Comparison of ENCODE assay signal across 9 mouse cellular contexts in genomic region chr7:15947653-15948260, GRCm38 (mm10). TPM values are rescaled to one million over a fixed set of nuclear protein-coding genes. Genes with fewer than 3 reads are reported as not detected.
DNase-seq lines count a peak whose midpoint lies in the region; ATAC-seq and TF ChIP-seq lines count a peak whose summit lies in the region.
"Had no signal": no experiment of that assay in that cellular context is flagged by ENCODE, and none has a peak within 500 bp of the region (broad histone marks: within the 10 kb centered on the region; RNA-seq: fewer than 3 reads in every experiment).

No protein-coding gene starts in this region.

- peaks cover 57% of the 10 kb centered on the region for H3K36me3 ChIP-seq in heart, embryonic 14.5 days (ENCODE audit: control insufficient read depth, insufficient read depth, low read length)
- no peaks in the 10 kb centered on the region; the same call in 1 of the 2 replicates for H3K36me3 ChIP-seq in testis, adult 2 months (ENCODE audit: control insufficient read depth, insufficient read depth, low read length)
- peaks cover 16% of the 10 kb centered on the region for H3K36me3 ChIP-seq in limb, embryonic 12.5 days

- TF ChIP-seq CTCF in testis, adult 2 months (IDR thresholded peaks at IDR 0.05; ENCODE audit: control insufficient read depth, insufficient read depth, insufficient replicate concordance, low read depth, low read length), result no peak

- H3K9me3 ChIP-seq in heart, embryonic 14.5 days (ENCODE audit: control insufficient read depth, low read length), result no peaks in the 10 kb centered on the region
- no peaks in the 10 kb centered on the region for H3K9me3 ChIP-seq in limb, embryonic 12.5 days

- H3K27ac ChIP-seq in heart, embryonic 14.5 days (replicated peaks in 1 of 2; ENCODE audit: control insufficient read depth in 1 of 2, insufficient read depth in 1 of 2, low read depth in 2 of 2, low read length in 2 of 2), result peak overlapping the region in 1 of 2 experiments; percentile 72; a peak in 2 of 4 replicates
- H3K27ac ChIP-seq in testis, adult 2 months (ENCODE audit: control insufficient read depth, insufficient read depth, low read depth, low read length), result no peak overlapping the region
- H3K27ac ChIP-seq in limb, embryonic 12.5 days, result no peak overlapping the region

- no peak for DNase-seq in heart, postnatal 14 days
- DNase-seq in testis, postnatal 10 days (ENCODE audit: low spot score), result no peak
- no peak for DNase-seq in retina, postnatal 1 day
- no peak for DNase-seq in adrenal gland, postnatal 25 days

- H3K27me3 ChIP-seq in heart, embryonic 14.5 days (ENCODE audit: control insufficient read depth, insufficient read depth, low read length), result no peaks in the 10 kb centered on the region
- no peaks in the 10 kb centered on the region for H3K27me3 ChIP-seq in testis, adult 2 months (ENCODE audit: control insufficient read depth, insufficient read depth, low read length)
- 0 out of 2 replicates have a peak, but pooled peaks cover 3% of the 10 kb centered on the region for H3K27me3 ChIP-seq in limb, embryonic 12.5 days

- no peak for TF ChIP-seq POLR2A in testis, adult 2 months (IDR thresholded peaks at IDR 0.05; ENCODE audit: control insufficient read depth, low read depth, low read length)

- H3K4me2 ChIP-seq in heart, embryonic 14.5 days (ENCODE audit: low read length), result peak overlapping the region; percentile 65
- peak overlapping the region; percentile 50 for H3K4me2 ChIP-seq in limb, embryonic 12.5 days

- ATAC-seq in heart, embryonic 14.5 days (ENCODE audit: insufficient number of reproducible peaks, insufficient read depth, low FRiP score, low read depth), result no peak
- ATAC-seq in limb, embryonic 12.5 days (ENCODE audit: insufficient number of reproducible peaks, insufficient read depth, low FRiP score, low TSS enrichment, low read depth), result no peak
- ATAC-seq in frontal cortex, adult (ENCODE audit: low TSS enrichment), result no peak

- peaks cover 12 to 23% of the 10 kb centered on the region in 2 experiments for H3K4me1 ChIP-seq in heart, embryonic 14.5 days (ENCODE audit: control insufficient read depth in 2 of 2, insufficient read depth in 2 of 2, low read length in 2 of 2)
- peaks cover 10% of the 10 kb centered on the region for H3K4me1 ChIP-seq in testis, adult 2 months (ENCODE audit: control insufficient read depth, insufficient read depth, low read length)
- H3K4me1 ChIP-seq in limb, embryonic 12.5 days (replicated peaks), result peaks cover 19% of the 10 kb centered on the region

- WGBS in heart, embryonic 14.5 days, result 38% methylated on average over 4 of the region's 4 CpGs
- WGBS in limb, embryonic 12.5 days, result 47% methylated on average over 4 of the region's 4 CpGs

- no peak overlapping the region for H3K4me3 ChIP-seq in heart, embryonic 14.5 days (ENCODE audit: control insufficient read depth in 1 of 2, insufficient read depth in 1 of 2, low read depth in 1 of 2, low read length in 2 of 2)
- peak overlapping the region; percentile 9; the same call in 1 of the 2 replicates for H3K4me3 ChIP-seq in testis, adult 2 months (ENCODE audit: control insufficient read depth, low read depth, low read length)
- no peak overlapping the region for H3K4me3 ChIP-seq in limb, embryonic 12.5 days (replicated peaks)

- intact Hi-C loops in heart, postnatal 14 days (cut with DNase I), result loop anchor here (1.0 kb wide), 1 partner anchor 20 kb away; the partner anchor contains the start of gene Ehd2

- H3K9ac ChIP-seq in heart, embryonic 14.5 days (ENCODE audit: low read length), result 0 out of 2 replicates have a peak overlapping the region, but pooled peaks have one; percentile 25
- no peak overlapping the region for H3K9ac ChIP-seq in limb, embryonic 12.5 days (replicated peaks)

RNA-seq across cellular contexts. Expression of gene Nop53, which starts 1.9 kb away (rescaled TPM):
- polyA plus RNA-seq in heart, embryonic 14.5 days (2014; fragmentation: Nextera tagmentation; extraction: Ambion mirVana), result 120 and 121 TPM in 2 replicates
- 100 to 1,000 TPM; 129 to 137 TPM for total RNA-seq in heart, postnatal 14 days (2021)
- polyA plus RNA-seq in testis, adult 2 months (2012; rRNA removed), result 57.2 and 81.1 TPM in 2 replicates
- 187 and 192 TPM in 2 replicates for polyA plus RNA-seq in limb, embryonic 12.5 days (2016; fragmentation: Nextera tagmentation; extraction: Ambion mirVana)
- total RNA-seq in adrenal gland, postnatal 25 days (2021), result 174 TPM in 2 replicates

RNA-seq across cellular contexts. Expression of gene Ehd2, which starts 19.6 kb away (rescaled TPM):
- 37.4 and 43.5 TPM in 2 replicates for polyA plus RNA-seq in heart, embryonic 14.5 days (2014; fragmentation: Nextera tagmentation; extraction: Ambion mirVana)
- total RNA-seq in heart, postnatal 14 days (2021), result 100 to 1,000 TPM; 172 to 182 TPM
- polyA plus RNA-seq in testis, adult 2 months (2012; rRNA removed), result 3.0 and 3.5 TPM in 2 replicates
- polyA plus RNA-seq in limb, embryonic 12.5 days (2016; fragmentation: Nextera tagmentation; extraction: Ambion mirVana), result 10.0 and 12.4 TPM in 2 replicates
- 38.3 and 41.0 TPM in 2 replicates for total RNA-seq in adrenal gland, postnatal 25 days (2021)
- total RNA-seq: granulocyte monocyte progenitor cell, adult 5-6 weeks had no signal

RNA-seq across cellular contexts. Expression of gene Selenow, which starts 25.6 kb away (rescaled TPM):
- polyA plus RNA-seq in heart, embryonic 14.5 days (2014; fragmentation: Nextera tagmentation; extraction: Ambion mirVana), result 828 and 831 TPM in 2 replicates
- 100 to 1,000 TPM; 149 to 162 TPM for total RNA-seq in heart, postnatal 14 days (2021)
- polyA plus RNA-seq in testis, adult 2 months (2012; rRNA removed), result 409 and 443 TPM in 2 replicates
- polyA plus RNA-seq in limb, embryonic 12.5 days (2016; fragmentation: Nextera tagmentation; extraction: Ambion mirVana), result 912 and 933 TPM in 2 replicates
- total RNA-seq in adrenal gland, postnatal 25 days (2021), result 156 and 160 TPM in 2 replicates
